Mouse (Mus musculus) E14TG2a.4 (cell line): ENCODE measurements at regions not wholly inside any gene's neighbourhood (a gene's known extent, or its start where the extent isn't known, plus 50 kb on each side); places are given as distances from the start of the nearest gene placed in this dataset.

ENCODE experiments used
- H3K27me3 ChIP-seq: 2 replicates; pipeline ENCODE4 v1.6.1; 2014; ENCODE audit warnings: low read length, control low read depth; ENCODE audit not compliant: insufficient read depth
- H3K36me3 ChIP-seq: 2 replicates; pipeline ENCODE4 v1.6.1; 2014; ENCODE audit warnings: low read length, control low read depth; ENCODE audit not compliant: insufficient read depth
- H3K4me1 ChIP-seq: replicated peaks from 2 replicates; pipeline ENCODE4 v1.6.1; 2014; ENCODE audit warnings: low read depth, low read length, control low read depth
- H3K4me3 ChIP-seq: replicated peaks from 2 replicates; pipeline ENCODE4 v1.5.1; 2014; ENCODE audit warnings: mild to moderate bottlenecking, low read length
- H3K9me3 ChIP-seq: 2 replicates; pipeline ENCODE4 v1.6.1; 2014; ENCODE audit warnings: low read length, control low read depth
- CTCF ChIP-seq: conservative IDR thresholded peaks from 2 replicates; pipeline ENCODE4 v1.5.1; 2014; ENCODE audit warnings: low read length
- NANOG ChIP-seq: IDR thresholded peaks from 2 replicates; pipeline ENCODE4 v1.6.1; 2014; ENCODE audit warnings: borderline replicate concordance, low read length, mixed read lengths
- POU5F1 ChIP-seq: IDR thresholded peaks from 2 replicates; pipeline ENCODE4 v1.6.1; 2014; ENCODE audit warnings: low read length, borderline replicate concordance

DNA sequence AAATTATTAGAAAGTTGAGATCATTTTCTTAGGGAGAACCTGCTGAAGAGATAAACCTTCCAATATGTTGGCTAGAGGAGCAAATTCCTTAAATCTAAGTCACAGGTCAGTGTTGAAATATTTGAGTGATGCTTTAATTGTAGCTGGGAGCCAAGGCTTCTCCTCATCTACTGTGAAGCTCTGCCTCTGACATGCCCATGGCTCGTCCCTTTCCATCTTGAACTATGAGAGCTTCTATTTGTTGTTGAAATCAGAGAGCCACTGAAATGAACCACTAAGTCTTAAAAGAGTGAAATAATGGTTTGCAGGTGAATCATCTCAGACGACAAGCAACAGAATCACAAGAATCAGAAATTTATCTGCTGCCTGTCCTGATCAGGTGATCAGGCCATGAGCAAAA, 579.0 kb upstream of the Intu start:
- Histone ChIP-seq H3K4me1 (no peaks in the 10 kb centered on the region), H3K4me3 (no peak overlapping the region), H3K27me3 (no peaks in the 10 kb centered on the region), H3K9me3 (peaks cover 6% of the 10 kb centered on the region), H3K36me3 (no peaks in the 10 kb centered on the region)
- TF ChIP-seq POU5F1 (no peak), NANOG (no peak), CTCF (no peak)

DNA sequence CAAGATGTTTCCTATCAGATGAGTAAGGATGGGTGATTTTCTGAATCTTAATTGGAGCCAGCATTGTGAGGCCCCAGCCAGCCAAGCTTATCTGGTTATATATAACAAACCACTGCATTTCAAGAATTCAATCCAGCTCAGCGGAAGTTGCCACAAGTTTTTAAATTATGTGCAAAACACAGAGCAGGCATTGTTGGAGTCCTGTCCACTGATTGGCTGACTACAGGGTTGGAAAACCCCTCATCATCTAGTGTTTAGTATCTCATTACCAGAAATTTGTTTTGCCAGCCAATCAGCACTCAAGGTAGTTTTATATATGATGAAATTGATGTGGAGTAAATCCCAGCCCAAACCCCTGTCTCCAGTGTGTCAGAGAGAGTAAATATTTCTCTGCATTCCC, 578.5 kb upstream of the Intu start:
- peaks cover 6% of the 10 kb centered on the region for H3K9me3 ChIP-seq
- H3K4me1 ChIP-seq: no peaks in the 10 kb centered on the region
- no peak for TF ChIP-seq CTCF
- no peak for TF ChIP-seq POU5F1
- TF ChIP-seq NANOG: no peak

DNA sequence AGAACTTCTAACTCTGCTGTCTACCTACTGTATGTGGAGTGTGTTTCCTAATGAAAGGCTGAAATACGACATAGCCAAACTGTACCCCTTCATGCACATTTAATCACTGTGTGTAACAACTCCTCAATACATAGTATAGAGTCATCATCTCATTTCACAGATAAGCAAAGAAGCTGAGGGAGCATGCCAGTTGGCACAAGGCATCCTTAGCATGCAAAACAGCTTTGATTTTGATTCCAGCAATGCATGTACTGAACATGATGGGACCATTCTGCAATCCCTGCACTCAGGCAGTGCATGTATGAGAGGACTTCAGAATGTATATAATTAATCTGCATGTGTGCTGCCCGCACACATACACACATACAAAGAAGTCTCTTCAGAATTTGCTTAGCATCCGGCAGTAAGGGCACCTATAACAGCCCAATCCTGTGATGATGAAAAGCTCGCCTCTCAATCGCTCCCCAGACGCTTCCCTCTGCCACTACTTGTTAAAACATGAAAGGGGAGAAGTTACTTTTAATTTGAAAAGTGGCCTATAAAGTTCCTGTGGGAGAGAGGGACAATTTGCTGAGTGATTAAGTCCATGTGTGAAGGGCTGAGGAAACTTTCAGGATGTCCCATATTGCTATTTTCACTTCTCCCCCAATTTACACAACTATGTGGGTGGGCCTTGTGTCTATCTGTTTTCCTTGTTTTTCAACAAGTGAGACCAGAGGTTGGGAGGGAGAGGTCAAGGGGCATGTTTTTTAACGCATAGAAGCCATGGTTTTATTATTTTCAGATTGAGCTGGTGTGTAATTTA, 569.0 kb upstream of the Intu start:
- H3K36me3 ChIP-seq: no peaks in the 10 kb centered on the region
- no peaks in the 10 kb centered on the region for H3K27me3 ChIP-seq
- TF ChIP-seq NANOG (no peak), CTCF (no peak), POU5F1 (no peak)
- H3K4me1 ChIP-seq: no peaks in the 10 kb centered on the region
- H3K4me3 ChIP-seq: no peak overlapping the region
- no peaks in the 10 kb centered on the region for H3K9me3 ChIP-seq

More for the DNA sequence above, 578.5 kb upstream of the Intu start:
- no peak overlapping the region for H3K4me3 ChIP-seq
- no peaks in the 10 kb centered on the region for H3K36me3 ChIP-seq
- no peaks in the 10 kb centered on the region for H3K27me3 ChIP-seq

DNA sequence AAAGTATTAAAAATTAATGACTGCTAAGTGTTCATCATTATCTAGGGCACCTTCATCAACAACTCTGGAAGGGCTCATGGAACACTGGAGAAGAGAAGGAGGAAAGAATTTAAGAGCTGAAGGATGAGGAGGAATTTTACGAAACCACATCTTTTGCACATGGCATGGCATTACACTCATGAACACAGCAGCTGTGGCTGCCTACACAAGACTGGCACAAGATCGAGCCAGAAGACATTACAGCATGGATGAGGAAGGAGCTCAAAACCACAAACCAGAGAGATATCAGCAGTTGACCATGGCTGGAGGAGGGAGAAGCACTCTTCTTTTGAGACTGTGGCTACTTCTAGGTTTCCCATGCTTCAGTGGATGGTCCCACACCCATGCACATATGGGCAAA, 565.7 kb upstream of the Intu start:
- no peaks in the 10 kb centered on the region for H3K27me3 ChIP-seq
- no peak overlapping the region for H3K4me3 ChIP-seq
- no peak for TF ChIP-seq NANOG
- no peak for TF ChIP-seq CTCF
- no peak for TF ChIP-seq POU5F1
- H3K4me1 ChIP-seq: no peaks in the 10 kb centered on the region
- H3K9me3 ChIP-seq: no peaks in the 10 kb centered on the region
- no peaks in the 10 kb centered on the region for H3K36me3 ChIP-seq

DNA sequence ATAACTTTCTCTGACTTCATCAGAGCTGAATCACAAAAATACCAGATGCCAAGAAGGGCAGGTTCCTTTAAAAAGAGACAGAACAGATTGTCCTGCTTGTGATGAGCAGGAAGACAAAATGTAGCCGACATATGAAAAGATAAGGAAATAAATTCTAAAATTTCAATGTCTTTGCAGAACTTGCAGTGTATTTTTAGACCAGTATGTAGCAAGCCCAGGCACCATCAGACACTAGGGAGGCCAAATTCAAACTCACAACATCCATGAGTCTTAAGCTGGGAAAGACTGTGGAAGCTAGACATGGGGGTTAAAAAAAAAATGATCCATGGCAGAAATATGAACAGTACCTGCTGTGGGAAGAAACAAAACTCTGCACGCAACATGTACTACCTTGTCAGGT, 564.7 kb upstream of the Intu start:
- H3K27me3 ChIP-seq: no peaks in the 10 kb centered on the region
- no peak overlapping the region for H3K4me3 ChIP-seq
- no peaks in the 10 kb centered on the region for H3K36me3 ChIP-seq
- H3K9me3 ChIP-seq: no peaks in the 10 kb centered on the region
- no peak for TF ChIP-seq POU5F1
- TF ChIP-seq CTCF: no peak
- TF ChIP-seq NANOG: no peak
- no peaks in the 10 kb centered on the region for H3K4me1 ChIP-seq

DNA sequence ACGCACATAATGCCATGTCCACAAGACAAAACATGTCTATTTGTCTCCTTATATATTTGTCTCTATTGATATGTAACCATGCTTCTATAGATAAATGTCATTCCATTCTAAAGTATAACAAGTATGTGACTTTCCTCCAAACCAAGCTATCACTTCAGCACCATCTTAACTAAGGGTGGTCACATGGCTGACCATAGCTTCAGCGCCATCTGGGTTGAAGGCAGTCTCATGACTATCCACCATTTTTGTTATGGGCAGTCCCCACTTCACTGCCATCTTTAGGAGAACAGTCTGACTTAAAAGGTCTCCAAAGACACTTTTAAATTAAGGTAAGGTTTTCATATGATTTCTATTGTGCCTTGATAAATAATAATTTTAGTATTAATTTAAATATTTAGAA, 554.1 kb upstream of the Intu start:
- TF ChIP-seq POU5F1: no peak
- no peak for TF ChIP-seq CTCF
- TF ChIP-seq NANOG: no peak
- H3K36me3 ChIP-seq: no peaks in the 10 kb centered on the region
- peaks cover 21% of the 10 kb centered on the region for H3K9me3 ChIP-seq
- no peak overlapping the region for H3K4me3 ChIP-seq
- H3K27me3 ChIP-seq: no peaks in the 10 kb centered on the region
- peaks cover 27% of the 10 kb centered on the region for H3K4me1 ChIP-seq

DNA sequence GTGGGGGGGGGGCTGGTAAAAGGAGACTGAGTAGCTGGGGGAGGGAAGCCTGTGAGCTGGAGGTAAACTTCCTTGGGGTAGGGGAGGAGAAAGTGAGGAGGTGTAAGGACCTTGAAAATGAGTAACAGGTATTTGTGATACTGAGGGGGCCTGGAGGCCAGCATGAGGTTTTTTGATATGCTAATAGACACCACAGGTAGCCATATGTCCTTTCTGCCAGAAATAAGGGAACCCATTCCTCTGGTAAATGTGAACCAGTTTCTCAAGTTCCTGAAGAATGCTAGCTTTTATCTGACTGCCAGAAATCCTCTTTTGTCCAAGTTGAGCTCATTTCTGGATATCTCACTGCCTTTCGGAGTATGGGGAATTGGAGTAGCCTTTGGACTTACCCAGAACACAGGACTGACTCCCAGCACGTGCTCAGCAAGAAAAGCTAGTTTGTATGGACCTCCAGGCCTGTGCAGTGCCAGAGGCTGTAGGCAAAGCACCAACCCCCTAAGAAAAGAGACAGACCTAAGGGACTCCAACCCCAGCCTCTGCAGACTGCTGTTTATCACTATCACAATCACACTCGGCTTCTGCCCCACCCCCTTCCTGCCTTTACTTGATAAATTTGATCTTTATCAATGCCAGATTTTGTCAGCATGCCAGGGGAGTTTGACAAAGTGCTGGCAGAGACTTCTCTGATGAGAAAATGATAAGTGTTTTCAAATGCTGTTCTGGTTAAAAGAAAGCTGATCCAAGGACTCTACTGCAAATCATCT, 552.0 kb upstream of the Intu start:
- TF ChIP-seq NANOG (peak; percentile 47; the same call in 1 of the 2 replicates), POU5F1 (no peak; the same call in 1 of the 2 replicates), CTCF (no peak)
- Histone ChIP-seq H3K9me3 (0 out of 2 replicates have a peak, but pooled peaks cover 1% of the 10 kb centered on the region), H3K4me3 (no peak overlapping the region), H3K27me3 (no peaks in the 10 kb centered on the region), H3K36me3 (no peaks in the 10 kb centered on the region), H3K4me1 (peaks cover 27% of the 10 kb centered on the region)

- Histone ChIP-seq H3K4me1 (peaks cover 27% of the 10 kb centered on the region), H3K4me3 (no peak overlapping the region), H3K27me3 (no peaks in the 10 kb centered on the region), H3K36me3 (no peaks in the 10 kb centered on the region), H3K9me3 (peaks cover 3% of the 10 kb centered on the region)
- TF ChIP-seq NANOG: no peak
- no peak for TF ChIP-seq POU5F1
- TF ChIP-seq CTCF: no peak
These were observed 548.4 kb upstream of the Intu start for GRCm38 (mm10) chr3:39982656-39983055.

- H3K4me1 ChIP-seq: no peaks in the 10 kb centered on the region
- TF ChIP-seq CTCF (no peak), POU5F1 (no peak), NANOG (no peak)
- no peaks in the 10 kb centered on the region for H3K27me3 ChIP-seq
- H3K9me3 ChIP-seq: peaks cover 3% of the 10 kb centered on the region
- no peak overlapping the region for H3K4me3 ChIP-seq
- H3K36me3 ChIP-seq: no peaks in the 10 kb centered on the region
These were observed 543.4 kb upstream of the Intu start for GRCm38 (mm10) chr3:39987710-39988109.
